Mouse (Mus musculus): ENCODE measurements around the gene Jtb. TPM values are rescaled to one million over a fixed set of nuclear protein-coding genes. Genes with fewer than 3 reads are reported as not detected.

The Jtb gene
- polyA plus RNA-seq, 1 experiment = 39.9 TPM

DNA sequence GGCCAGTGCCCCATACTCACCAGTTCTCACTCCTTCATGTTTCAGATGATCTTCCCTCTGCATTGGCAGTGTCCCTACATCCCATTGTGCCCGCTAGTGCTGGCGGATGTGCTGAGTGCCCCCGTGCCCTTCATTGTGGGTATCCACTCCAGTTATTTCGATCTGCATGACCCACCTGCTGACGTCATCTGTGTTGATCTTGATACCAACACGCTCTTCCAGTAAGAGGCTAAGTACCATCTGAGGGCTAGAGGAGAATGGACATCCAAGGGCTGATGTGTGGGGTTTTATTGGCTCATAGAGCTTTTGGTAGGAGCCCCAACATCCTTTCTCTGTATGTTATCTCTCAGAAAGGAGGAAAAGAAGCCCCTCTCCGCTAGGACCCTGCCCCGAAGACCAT is 39.4 kb downstream of the Jtb start:
- Histone ChIP-seq H3K79me2 (ENCODE audit: control insufficient read depth, insufficient read depth) (no peaks in the 10 kb centered on the region), H3K36me3 (ENCODE audit: control insufficient read depth, insufficient read depth) (no peaks in the 10 kb centered on the region), H3ac (ENCODE audit: control insufficient read depth, insufficient read length) (no peak overlapping the region), H3K4me2 (ENCODE audit: low read depth) (no peak overlapping the region), H3K27me3 (ENCODE audit: control insufficient read depth, insufficient read depth, insufficient read length) (no peaks in the 10 kb centered on the region), H3K4me3 (no peak overlapping the region)
- no peak for TF ChIP-seq TCF12 (IDR thresholded peaks at IDR 0.05; ENCODE audit: insufficient read depth, poor library complexity, severe bottlenecking)
- TF ChIP-seq MAX (IDR thresholded peaks at IDR 0.05; ENCODE audit: low read depth) = no peak
- TF ChIP-seq POLR2A (IDR thresholded peaks at IDR 0.05; ENCODE audit: insufficient read length, low read depth) = no peak
- no peak for TF ChIP-seq TCF3 (IDR thresholded peaks at IDR 0.05; ENCODE audit: insufficient read length, low read depth)
- TF ChIP-seq USF1 (IDR thresholded peaks at IDR 0.05; ENCODE audit: low read depth) = no peak

DNA sequence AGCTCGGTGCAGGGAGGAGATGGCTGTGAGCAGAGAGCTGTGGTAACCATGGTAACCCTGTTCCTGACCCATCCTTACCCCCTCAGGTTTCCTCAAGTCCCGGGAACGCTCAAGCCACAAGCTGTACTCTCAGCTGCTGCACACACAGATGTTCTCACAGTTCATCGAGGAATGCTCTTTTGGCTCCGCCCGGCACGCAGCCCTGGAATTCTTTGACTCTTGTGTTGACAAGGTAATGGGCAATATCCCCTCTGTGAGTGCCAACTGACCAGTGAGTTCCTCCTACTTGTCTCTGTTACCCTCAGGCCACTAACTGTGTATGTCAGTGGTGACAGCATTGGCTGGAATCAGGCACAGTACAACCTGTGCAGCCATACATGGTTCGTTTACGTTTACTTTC is 40.8 kb downstream of the Jtb start:
- Histone ChIP-seq H3ac (ENCODE audit: control insufficient read depth, insufficient read length) (no peak overlapping the region), H3K4me2 (ENCODE audit: low read depth) (no peak overlapping the region), H3K79me2 (ENCODE audit: control insufficient read depth, insufficient read depth) (no peaks in the 10 kb centered on the region), H3K36me3 (ENCODE audit: control insufficient read depth, insufficient read depth) (no peaks in the 10 kb centered on the region), H3K4me3 (no peak overlapping the region), H3K27me3 (ENCODE audit: control insufficient read depth, insufficient read depth, insufficient read length) (no peaks in the 10 kb centered on the region)
- TF ChIP-seq TCF3 (IDR thresholded peaks at IDR 0.05; ENCODE audit: insufficient read length, low read depth) (no peak), TCF12 (IDR thresholded peaks at IDR 0.05; ENCODE audit: insufficient read depth, poor library complexity, severe bottlenecking) (no peak)

DNA sequence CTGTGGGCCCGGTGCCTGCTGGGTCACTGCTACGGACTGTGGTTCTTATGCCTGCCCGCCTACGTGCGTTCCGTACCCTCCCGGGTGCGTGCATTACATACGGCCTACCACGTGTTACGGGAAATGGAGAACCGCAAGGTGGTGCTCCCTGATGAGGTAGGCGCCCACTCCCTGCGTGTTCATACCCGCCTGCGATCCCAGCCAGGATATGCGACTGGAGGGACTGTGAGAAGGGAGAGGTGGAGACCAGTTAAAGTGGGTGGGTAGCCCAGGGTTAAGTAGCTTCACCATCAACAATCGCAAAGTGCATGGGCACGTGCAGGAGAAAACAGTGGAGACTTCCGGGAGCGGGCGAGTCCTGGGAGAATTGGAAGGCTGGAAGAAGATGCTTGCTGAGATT is 42.5 kb downstream of the Jtb start:
- Histone ChIP-seq H3K79me2 (ENCODE audit: control insufficient read depth, insufficient read depth) (no peaks in the 10 kb centered on the region), H3K4me3 (no peak overlapping the region), H3K36me3 (ENCODE audit: control insufficient read depth, insufficient read depth) (no peaks in the 10 kb centered on the region), H3K27me3 (ENCODE audit: control insufficient read depth, insufficient read depth, insufficient read length) (no peaks in the 10 kb centered on the region), H3ac (ENCODE audit: control insufficient read depth, insufficient read length) (no peak overlapping the region), H3K4me2 (ENCODE audit: low read depth) (no peak overlapping the region)
- TF ChIP-seq REST (IDR thresholded peaks at IDR 0.05; ENCODE audit: insufficient read depth, insufficient read length) (no peak), TCF3 (IDR thresholded peaks at IDR 0.05; ENCODE audit: insufficient read length, low read depth) (no peak), E2F4 (IDR thresholded peaks at IDR 0.05; ENCODE audit: insufficient read depth) (no peak), MAX (IDR thresholded peaks at IDR 0.05; ENCODE audit: low read depth) (no peak), MYOD1 (IDR thresholded peaks at IDR 0.05; ENCODE audit: control insufficient read depth in 1 of 3, insufficient read length in 2 of 3, low read depth in 2 of 3) (no peak), MYOG (IDR thresholded peaks at IDR 0.05; ENCODE audit: control insufficient read depth in 1 of 3, insufficient read depth in 1 of 3, insufficient read length in 2 of 3, low read depth in 2 of 3) (no peak), SRF (IDR thresholded peaks at IDR 0.05; ENCODE audit: control insufficient read depth, insufficient read length, low read depth) (no peak), USF1 (IDR thresholded peaks at IDR 0.05; ENCODE audit: low read depth) (no peak)

DNA sequence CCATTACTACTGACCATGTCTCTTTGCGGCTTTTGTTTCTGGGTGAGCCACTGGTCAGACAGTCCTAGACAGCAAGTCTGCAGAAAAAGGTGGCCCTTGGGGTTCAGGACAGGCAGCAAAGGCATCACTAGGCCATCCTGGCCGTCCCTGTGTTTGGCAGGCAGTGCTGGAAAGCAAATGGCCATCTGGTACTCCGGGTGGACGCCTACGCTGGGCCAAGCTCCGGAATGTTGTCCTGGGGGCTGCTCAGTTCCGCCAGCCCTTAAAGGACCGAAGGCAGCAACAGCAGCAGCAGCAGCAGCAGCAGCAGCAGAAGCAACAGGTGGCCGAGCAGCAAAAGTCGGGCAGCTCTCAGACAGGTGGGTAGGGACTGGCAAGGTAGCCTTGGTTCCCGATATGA is 43.9 kb downstream of the Jtb start:
- H3K36me3 ChIP-seq (ENCODE audit: control insufficient read depth, insufficient read depth) = no peaks in the 10 kb centered on the region
- no peak overlapping the region for H3K4me3 ChIP-seq
- H3K4me2 ChIP-seq (ENCODE audit: low read depth) = no peak overlapping the region
- H3ac ChIP-seq (ENCODE audit: control insufficient read depth, insufficient read length) = no peak overlapping the region
- TF ChIP-seq MAX (IDR thresholded peaks at IDR 0.05; ENCODE audit: low read depth) (no peak), POLR2A (IDR thresholded peaks at IDR 0.05; ENCODE audit: insufficient read length, low read depth) (no peak), CEBPB (IDR thresholded peaks at IDR 0.05; ENCODE audit: insufficient read depth, poor library complexity, severe bottlenecking) (no peak), SRF (IDR thresholded peaks at IDR 0.05; ENCODE audit: control insufficient read depth, insufficient read length, low read depth) (no peak), TCF3 (IDR thresholded peaks at IDR 0.05; ENCODE audit: insufficient read length, low read depth) (no peak), REST (IDR thresholded peaks at IDR 0.05; ENCODE audit: insufficient read depth, insufficient read length) (no peak), USF1 (IDR thresholded peaks at IDR 0.05; ENCODE audit: low read depth) (no peak), MYOG (IDR thresholded peaks at IDR 0.05; ENCODE audit: control insufficient read depth in 1 of 3, insufficient read depth in 1 of 3, insufficient read length in 2 of 3, low read depth in 2 of 3) (no peak), MYOD1 (IDR thresholded peaks at IDR 0.05; ENCODE audit: control insufficient read depth in 1 of 3, insufficient read length in 2 of 3, low read depth in 2 of 3) (no peak), POLR2AphosphoS2 (IDR thresholded peaks at IDR 0.05; ENCODE audit: insufficient read length, low read depth) (no peak), TCF12 (IDR thresholded peaks at IDR 0.05; ENCODE audit: insufficient read depth, poor library complexity, severe bottlenecking) (no peak), E2F4 (IDR thresholded peaks at IDR 0.05; ENCODE audit: insufficient read depth) (no peak)
- no peaks in the 10 kb centered on the region for H3K27me3 ChIP-seq (ENCODE audit: control insufficient read depth, insufficient read depth, insufficient read length)
- no peaks in the 10 kb centered on the region for H3K79me2 ChIP-seq (ENCODE audit: control insufficient read depth, insufficient read depth)

DNA sequence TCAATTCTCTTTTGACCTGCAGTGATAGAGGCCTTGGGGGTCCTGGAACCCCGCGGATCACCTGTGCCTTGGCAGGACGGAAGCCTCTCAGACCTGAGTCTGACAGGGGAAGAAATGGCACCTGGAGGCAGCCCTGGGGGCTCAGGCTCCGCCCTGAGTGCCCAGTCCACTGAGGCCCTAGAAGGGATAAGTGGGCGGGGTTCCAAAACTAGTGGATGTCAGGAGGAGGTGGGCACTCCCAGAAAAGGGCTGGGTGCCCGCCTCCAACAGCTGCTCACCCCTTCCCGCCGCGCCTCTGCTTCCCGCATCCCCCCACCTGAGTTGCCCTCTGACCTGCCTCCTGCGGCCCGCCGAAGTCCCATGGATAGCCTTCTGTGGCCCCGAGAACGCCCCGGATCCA is 45.5 kb downstream of the Jtb start:
- H3K4me2 ChIP-seq (ENCODE audit: low read depth) = no peak overlapping the region
- H3K36me3 ChIP-seq (ENCODE audit: control insufficient read depth, insufficient read depth) = no peaks in the 10 kb centered on the region
- no peaks in the 10 kb centered on the region for H3K79me2 ChIP-seq (ENCODE audit: control insufficient read depth, insufficient read depth)
- H3K4me3 ChIP-seq = no peak overlapping the region
- no peak overlapping the region for H3ac ChIP-seq (ENCODE audit: control insufficient read depth, insufficient read length)
- no peaks in the 10 kb centered on the region for H3K27me3 ChIP-seq (ENCODE audit: control insufficient read depth, insufficient read depth, insufficient read length)
- TF ChIP-seq POLR2AphosphoS2 (IDR thresholded peaks at IDR 0.05; ENCODE audit: insufficient read length, low read depth) (no peak), USF1 (IDR thresholded peaks at IDR 0.05; ENCODE audit: low read depth) (no peak), SRF (IDR thresholded peaks at IDR 0.05; ENCODE audit: control insufficient read depth, insufficient read length, low read depth) (no peak), MAX (IDR thresholded peaks at IDR 0.05; ENCODE audit: low read depth) (no peak), MYOG (IDR thresholded peaks at IDR 0.05; ENCODE audit: control insufficient read depth in 1 of 3, insufficient read depth in 1 of 3, insufficient read length in 2 of 3, low read depth in 2 of 3) (no peak), E2F4 (IDR thresholded peaks at IDR 0.05; ENCODE audit: insufficient read depth) (no peak), MYOD1 (IDR thresholded peaks at IDR 0.05; ENCODE audit: control insufficient read depth in 1 of 3, insufficient read length in 2 of 3, low read depth in 2 of 3) (no peak), REST (IDR thresholded peaks at IDR 0.05; ENCODE audit: insufficient read depth, insufficient read length) (no peak), TCF12 (IDR thresholded peaks at IDR 0.05; ENCODE audit: insufficient read depth, poor library complexity, severe bottlenecking) (no peak), CEBPB (IDR thresholded peaks at IDR 0.05; ENCODE audit: insufficient read depth, poor library complexity, severe bottlenecking) (no peak), POLR2A (IDR thresholded peaks at IDR 0.05; ENCODE audit: insufficient read length, low read depth) (no peak), TCF3 (IDR thresholded peaks at IDR 0.05; ENCODE audit: insufficient read length, low read depth) (no peak)

Measured in myocyte (in vitro differentiated cells).